Mouse (Mus musculus) layer of hippocampus, adult 11-12 months (tissue): ENCODE measurements at regions not wholly inside any gene's neighbourhood (a gene's known extent, or its start where the extent isn't known, plus 50 kb on each side); places are given as distances from the start of the nearest gene placed in this dataset.

Source experiments
- DNase-seq: peaks from one replicate; pipeline ENCODE4 v3.0.0; 2022; ENCODE audit warnings: low spot score

GRCm38 (mm10) chr13:28794547-28794946, 159.0 kb downstream of the Sox4 start:
- DNase-seq: no peak

DNA sequence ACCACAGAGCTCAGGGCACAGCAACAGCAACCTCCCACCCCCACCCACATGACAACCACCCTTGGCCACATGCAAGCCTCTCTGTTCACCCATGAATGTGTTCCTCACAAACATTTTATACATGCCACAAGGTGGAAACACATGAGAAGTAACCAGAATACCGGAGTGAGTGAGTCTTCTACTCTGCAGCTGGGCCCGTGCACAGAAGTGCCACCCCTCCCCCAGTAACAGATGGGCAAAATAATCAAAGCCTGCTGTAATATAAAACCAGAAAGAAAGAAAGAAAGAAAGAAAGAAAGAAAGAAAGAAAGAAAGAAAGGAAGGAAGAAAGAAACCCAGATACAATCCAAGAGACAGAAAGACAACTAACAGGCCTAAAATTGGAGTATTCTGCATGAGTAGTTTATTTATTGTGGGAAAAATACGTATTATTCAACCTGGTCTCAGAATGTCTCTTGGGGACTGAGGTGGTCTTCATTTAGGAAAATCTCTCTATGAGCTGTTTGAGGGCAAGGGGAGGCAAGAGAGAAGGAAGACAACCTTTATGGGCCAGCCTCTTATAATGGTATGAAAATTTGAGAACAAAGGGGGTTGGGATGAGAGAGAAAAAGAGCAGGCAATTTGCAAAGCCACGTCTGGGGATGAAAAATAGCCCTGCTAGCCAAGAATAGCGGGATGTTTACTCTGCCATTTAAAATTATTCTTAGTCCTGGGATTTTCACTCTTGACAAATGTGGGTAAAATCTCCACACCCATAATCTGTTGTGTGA, 160.2 kb downstream of the Sox4 start:
- no peak for DNase-seq

DNA sequence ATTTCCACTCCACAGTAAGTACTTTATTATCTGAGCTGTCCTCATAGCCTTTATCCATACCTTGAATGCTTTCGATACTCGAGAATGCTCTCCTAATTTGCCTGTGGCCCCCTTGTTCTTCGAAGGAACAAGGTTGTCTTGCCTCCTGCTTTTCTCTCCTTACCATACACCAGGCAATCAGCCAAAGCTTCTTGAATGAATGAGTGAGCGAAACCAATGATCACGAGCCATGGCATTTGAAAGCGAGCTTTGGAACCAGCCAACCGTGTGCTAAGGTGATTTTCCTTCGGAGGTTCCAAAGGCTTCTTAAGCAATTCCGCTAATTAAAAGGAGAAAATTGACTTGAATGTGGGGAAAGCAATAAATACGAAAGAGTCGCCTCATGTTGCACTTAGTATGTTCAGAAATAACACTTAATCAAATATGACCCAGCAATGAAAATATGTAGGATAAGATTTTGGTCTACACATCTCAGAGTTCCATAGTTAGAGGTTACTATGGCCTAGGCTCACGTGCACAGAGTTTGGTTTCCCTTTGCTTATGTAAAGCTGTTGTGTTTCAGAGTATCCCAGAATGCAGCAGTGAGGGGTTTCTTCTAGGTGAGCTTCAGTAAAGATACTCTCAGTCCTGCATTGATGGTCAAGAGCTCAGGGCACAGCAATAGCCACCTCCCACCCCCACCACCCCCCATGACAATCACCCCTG, 160.9 kb downstream of the Sox4 start:
- no peak for DNase-seq

DNA sequence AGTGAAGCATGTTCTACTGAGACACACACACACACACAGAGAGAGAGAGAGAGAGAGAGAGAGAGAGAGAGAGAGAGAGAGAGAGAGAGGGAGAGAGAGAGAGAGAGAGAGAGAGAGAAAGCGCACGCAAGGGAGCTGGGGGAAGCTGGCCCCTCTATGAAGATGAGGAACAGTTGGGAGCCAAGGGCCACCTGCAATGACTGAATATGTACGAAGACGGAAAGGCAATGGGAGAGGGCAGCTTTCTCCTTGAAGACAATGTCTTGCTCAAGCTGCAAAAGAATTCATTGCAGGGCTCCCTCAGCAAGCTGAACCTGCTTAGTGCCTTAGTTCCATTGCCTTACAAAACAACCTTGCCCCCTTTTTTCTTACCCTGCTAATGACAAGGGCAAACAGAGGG, 163.1 kb downstream of the Sox4 start:
- no peak for DNase-seq

- DNase-seq: no peak
These were observed 166.2 kb downstream of the Sox4 start for GRCm38 (mm10) chr13:28787331-28787643.

DNA sequence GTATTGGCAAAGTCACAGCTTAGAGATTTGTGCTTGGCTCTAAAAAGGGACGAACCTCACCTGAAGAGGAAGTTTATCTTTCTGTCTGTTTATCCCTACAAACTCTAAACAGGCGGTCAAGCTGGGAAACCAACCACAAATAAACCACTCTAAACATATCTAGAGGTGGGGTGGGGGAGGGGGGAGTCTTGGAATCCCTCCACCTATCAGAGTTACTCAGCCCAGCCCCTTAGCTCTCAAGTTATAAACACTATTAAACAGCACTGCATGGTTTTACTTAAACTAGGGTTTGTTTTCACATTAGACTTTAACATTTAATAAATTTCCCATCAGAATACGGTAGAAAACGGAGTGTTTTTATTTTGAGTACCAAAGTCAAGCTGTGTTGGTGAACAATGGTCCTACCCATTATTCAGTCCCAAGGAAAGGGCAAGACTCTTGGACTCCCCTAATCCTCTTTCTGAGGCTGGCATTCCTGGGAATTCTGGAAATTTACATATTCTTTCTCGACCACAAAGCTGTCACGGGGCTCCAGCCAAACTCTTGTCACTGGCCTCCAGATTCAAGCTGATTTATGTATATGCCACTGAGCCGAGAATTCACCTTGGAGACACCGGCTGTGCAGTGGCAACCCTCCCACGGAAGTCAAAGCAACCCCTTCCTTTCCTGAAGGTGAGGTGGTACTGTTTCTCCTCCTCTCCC, 166.7 kb downstream of the Sox4 start:
- no peak for DNase-seq

- DNase-seq: no peak
These were observed 170.8 kb downstream of the Sox4 start for GRCm38 (mm10) chr13:28782497-28783246.

GRCm38 (mm10) chr13:28782081-28782480, 171.4 kb downstream of the Sox4 start:
- DNase-seq: no peak

- DNase-seq: no peak
These were observed 171.9 kb downstream of the Sox4 start for GRCm38 (mm10) chr13:28781660-28782059.

GRCm38 (mm10) chr13:28780462-28780861, 173.1 kb downstream of the Sox4 start:
- no peak for DNase-seq

- DNase-seq: no peak
These were observed 178.2 kb downstream of the Sox4 start for GRCm38 (mm10) chr13:28775142-28775815.

DNA sequence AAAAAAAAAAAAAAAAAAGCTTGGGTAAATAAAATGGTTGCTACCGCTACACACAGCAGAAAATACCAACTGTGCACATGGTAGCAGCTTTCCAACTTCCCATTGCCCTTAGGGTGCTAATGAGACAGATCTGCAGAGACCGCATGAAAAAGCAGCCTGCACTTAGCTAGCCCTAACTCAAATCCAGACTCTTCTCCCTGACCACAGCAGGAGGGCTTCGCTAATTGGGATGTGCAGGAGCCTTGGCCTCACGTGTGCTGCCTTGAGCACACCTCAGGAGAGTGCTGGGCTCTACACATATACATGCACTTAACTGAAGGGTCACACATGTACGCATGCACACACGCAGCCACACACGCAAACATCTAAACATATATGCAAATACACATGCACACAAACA, 178.9 kb downstream of the Sox4 start:
- DNase-seq: no peak

- no peak for DNase-seq
These were observed 180.0 kb downstream of the Sox4 start for GRCm38 (mm10) chr13:28773466-28773865.

DNA sequence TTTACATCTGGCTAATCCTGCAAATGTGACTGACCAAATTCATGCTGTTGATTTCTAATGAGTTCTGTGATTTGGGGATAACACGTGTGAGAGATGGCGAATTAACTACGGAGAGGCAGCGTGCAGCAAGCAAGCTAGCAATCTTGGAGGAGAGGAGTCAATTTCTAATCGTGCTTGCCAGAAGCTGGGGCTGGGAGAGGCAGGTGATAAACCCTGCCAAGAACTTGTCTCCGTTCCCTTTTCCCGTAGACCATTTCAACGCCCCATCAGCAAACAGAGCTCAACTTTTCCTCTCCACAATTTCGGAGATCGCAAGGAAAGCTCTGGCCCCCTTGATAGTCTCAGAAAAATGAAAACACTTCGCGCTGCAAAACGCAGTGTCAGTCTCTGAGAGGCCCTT, 183.0 kb downstream of the Sox4 start:
- no peak for DNase-seq

GRCm38 (mm10) chr13:28770018-28770417, 183.5 kb downstream of the Sox4 start:
- DNase-seq: no peak

GRCm38 (mm10) chr13:28768717-28769426, 184.6 kb downstream of the Sox4 start:
- DNase-seq: no peak

- DNase-seq: no peak
These were observed 191.0 kb downstream of the Sox4 start for GRCm38 (mm10) chr13:28762555-28762954.

GRCm38 (mm10) chr13:28759026-28759425, 194.5 kb downstream of the Sox4 start:
- DNase-seq: no peak

DNA sequence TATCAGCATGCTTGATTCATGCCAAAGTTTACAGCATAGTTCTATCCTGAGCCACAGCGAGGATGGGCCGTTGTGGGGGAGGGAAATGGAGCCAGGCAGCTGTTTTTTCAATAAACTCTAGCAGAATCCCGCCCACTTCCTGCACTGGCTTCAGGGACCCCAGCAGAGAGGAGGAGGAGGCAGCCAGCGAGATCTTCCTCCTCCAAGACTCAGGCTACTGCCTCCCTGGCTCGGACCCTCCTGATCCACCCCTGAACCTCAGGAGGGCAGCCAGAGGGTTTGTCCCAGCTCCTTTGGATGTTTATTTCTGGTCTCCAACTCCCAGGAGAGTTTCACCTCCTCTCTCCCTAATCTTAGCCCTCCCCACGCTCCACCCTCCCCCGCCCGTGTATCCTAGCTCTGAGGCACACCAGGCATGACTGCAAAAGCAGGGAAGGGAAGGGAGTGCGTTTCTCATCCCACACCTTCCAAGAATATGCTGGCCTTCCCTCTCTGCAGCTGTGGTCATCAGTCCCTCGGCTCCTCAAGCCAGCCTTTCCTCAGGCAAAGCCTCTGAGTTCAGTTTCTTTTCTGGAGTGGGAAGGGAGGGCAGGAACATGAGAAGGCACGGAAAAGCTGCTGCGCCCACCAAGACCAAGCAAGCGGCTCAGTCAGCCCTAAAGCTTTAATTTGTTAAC, 195.5 kb downstream of the Sox4 start:
- DNase-seq: peak; percentile 25

DNA sequence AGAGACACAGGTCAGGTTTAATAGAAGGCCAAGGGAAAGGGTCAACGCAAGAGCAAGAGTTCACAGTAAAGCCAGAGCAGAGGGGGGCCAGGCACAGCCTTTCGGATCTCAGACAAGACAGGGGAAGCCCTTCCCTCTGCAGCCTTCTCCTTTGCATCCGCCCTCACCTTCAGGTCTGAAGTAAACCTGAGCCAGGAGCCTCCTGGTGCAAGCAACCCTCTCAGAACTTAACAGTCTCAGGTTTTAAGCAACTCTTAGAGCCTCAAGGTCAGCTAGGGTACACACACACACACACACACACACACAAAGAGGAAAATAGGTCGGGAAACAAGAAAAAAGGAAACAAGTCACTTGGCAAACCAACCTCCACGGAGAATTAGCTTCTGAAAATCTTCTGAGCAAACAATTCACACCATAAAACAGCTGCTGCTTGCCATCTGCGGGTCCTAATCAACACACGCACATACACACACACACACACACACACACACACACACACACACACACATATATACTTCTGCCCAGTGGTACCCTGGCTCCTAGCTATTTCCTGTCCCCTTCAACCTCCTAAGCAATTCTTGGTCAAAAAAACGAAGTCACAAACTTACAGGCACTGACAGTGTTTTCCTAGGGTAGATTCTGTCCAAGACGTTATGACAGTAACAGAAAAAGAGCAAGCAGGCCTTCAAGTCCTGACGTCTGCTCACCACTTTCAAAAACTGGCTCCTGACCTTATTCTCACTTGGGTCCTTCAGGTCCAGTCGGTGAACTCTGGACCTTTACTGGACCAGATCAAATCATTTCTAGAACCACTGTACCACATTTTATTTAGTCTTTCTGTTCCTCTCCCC, 196.4 kb downstream of the Sox4 start:
- DNase-seq: no peak
